Mouse (Mus musculus) E14TG2a.4 (cell line): ENCODE measurements around the gene Wdfy3.
A peak's percentile ranks its signal among the peaks of the same experiment; 100 is the strongest.

Source experiments
- H3K27me3 ChIP-seq: 2 replicates; pipeline ENCODE4 v1.6.1; 2014; ENCODE audit warnings: low read length, control low read depth; ENCODE audit not compliant: insufficient read depth
- H3K36me3 ChIP-seq: 2 replicates; pipeline ENCODE4 v1.6.1; 2014; ENCODE audit warnings: low read length, control low read depth; ENCODE audit not compliant: insufficient read depth
- H3K4me1 ChIP-seq: replicated peaks from 2 replicates; pipeline ENCODE4 v1.6.1; 2014; ENCODE audit warnings: low read depth, low read length, control low read depth
- H3K4me3 ChIP-seq: replicated peaks from 2 replicates; pipeline ENCODE4 v1.5.1; 2014; ENCODE audit warnings: mild to moderate bottlenecking, low read length
- H3K9me3 ChIP-seq: 2 replicates; pipeline ENCODE4 v1.6.1; 2014; ENCODE audit warnings: low read length, control low read depth
- CTCF ChIP-seq: conservative IDR thresholded peaks from 2 replicates; pipeline ENCODE4 v1.5.1; 2014; ENCODE audit warnings: low read length
- NANOG ChIP-seq: IDR thresholded peaks from 2 replicates; pipeline ENCODE4 v1.6.1; 2014; ENCODE audit warnings: borderline replicate concordance, low read length, mixed read lengths
- POU5F1 ChIP-seq: IDR thresholded peaks from 2 replicates; pipeline ENCODE4 v1.6.1; 2014; ENCODE audit warnings: low read length, borderline replicate concordance

The Wdfy3 gene

GRCm38 (mm10) chr5:102066458-102066857 is 3.3 kb downstream of the Wdfy3 start:
- TF ChIP-seq POU5F1 (no peak), CTCF (no peak), NANOG (no peak)
- H3K4me1 ChIP-seq = peaks cover 71% of the 10 kb centered on the region
- H3K9me3 ChIP-seq = no peaks in the 10 kb centered on the region
- no peaks in the 10 kb centered on the region for H3K36me3 ChIP-seq
- no peaks in the 10 kb centered on the region for H3K27me3 ChIP-seq
- no peak overlapping the region for H3K4me3 ChIP-seq

GRCm38 (mm10) chr5:102063013-102063752 is 6.5 kb downstream of the Wdfy3 start:
- no peaks in the 10 kb centered on the region for H3K9me3 ChIP-seq
- H3K36me3 ChIP-seq = no peaks in the 10 kb centered on the region
- no peaks in the 10 kb centered on the region for H3K27me3 ChIP-seq
- peak overlapping the region; percentile 37 for H3K4me3 ChIP-seq
- H3K4me1 ChIP-seq = peaks cover 58% of the 10 kb centered on the region
- TF ChIP-seq CTCF = no peak
- TF ChIP-seq POU5F1 = no peak
- TF ChIP-seq NANOG = no peak

- Histone ChIP-seq H3K36me3 (no peaks in the 10 kb centered on the region), H3K27me3 (no peaks in the 10 kb centered on the region), H3K4me1 (peaks cover 59% of the 10 kb centered on the region), H3K9me3 (no peaks in the 10 kb centered on the region), H3K4me3 (no peak overlapping the region)
- TF ChIP-seq POU5F1 = no peak
- no peak for TF ChIP-seq NANOG
- TF ChIP-seq CTCF = no peak
These were observed 7.9 kb downstream of the Wdfy3 start for GRCm38 (mm10) chr5:102061816-102062215.

GRCm38 (mm10) chr5:102055946-102056345 is 13.8 kb downstream of the Wdfy3 start:
- TF ChIP-seq CTCF = no peak
- TF ChIP-seq NANOG = no peak
- no peak for TF ChIP-seq POU5F1

GRCm38 (mm10) chr5:102055130-102055641 is 14.5 kb downstream of the Wdfy3 start:
- TF ChIP-seq POU5F1 (no peak), CTCF (no peak), NANOG (no peak; the same call in 1 of the 2 replicates)
- peaks cover 67% of the 10 kb centered on the region for H3K4me1 ChIP-seq
- no peaks in the 10 kb centered on the region for H3K27me3 ChIP-seq

More at GRCm38 (mm10) chr5:102055946-102056345, 13.8 kb downstream of the Wdfy3 start:
- Histone ChIP-seq H3K4me1 (peaks cover 69% of the 10 kb centered on the region), H3K9me3 (peaks cover 12% of the 10 kb centered on the region), H3K4me3 (peak overlapping the region; percentile 61), H3K27me3 (no peaks in the 10 kb centered on the region), H3K36me3 (0 out of 2 replicates have a peak, but pooled peaks cover under 1% of the 10 kb centered on the region)

GRCm38 (mm10) chr5:102054511-102055093 is 15.1 kb downstream of the Wdfy3 start:
- Histone ChIP-seq H3K36me3 (0 out of 2 replicates have a peak, but pooled peaks cover 10% of the 10 kb centered on the region), H3K27me3 (no peaks in the 10 kb centered on the region), H3K4me3 (peak overlapping the region; percentile 61), H3K9me3 (peaks cover 23% of the 10 kb centered on the region), H3K4me1 (peaks cover 67% of the 10 kb centered on the region)
- no peak for TF ChIP-seq POU5F1
- TF ChIP-seq CTCF = no peak
- TF ChIP-seq NANOG = no peak

More at GRCm38 (mm10) chr5:102055130-102055641, 14.5 kb downstream of the Wdfy3 start:
- Histone ChIP-seq H3K36me3 (0 out of 2 replicates have a peak, but pooled peaks cover 7% of the 10 kb centered on the region), H3K9me3 (peaks cover 19% of the 10 kb centered on the region), H3K4me3 (peak overlapping the region; percentile 61)

GRCm38 (mm10) chr5:102052906-102053305 is 16.8 kb downstream of the Wdfy3 start:
- Histone ChIP-seq H3K27me3 (no peaks in the 10 kb centered on the region), H3K9me3 (peaks cover 35% of the 10 kb centered on the region), H3K4me3 (peak overlapping the region; percentile 54), H3K36me3 (peaks cover 15% of the 10 kb centered on the region; the same call in 1 of the 2 replicates), H3K4me1 (peaks cover 73% of the 10 kb centered on the region)
- TF ChIP-seq POU5F1 (no peak), CTCF (no peak), NANOG (no peak)

- TF ChIP-seq POU5F1 = no peak
- peaks cover 35% of the 10 kb centered on the region for H3K9me3 ChIP-seq
These were observed 17.3 kb downstream of the Wdfy3 start for GRCm38 (mm10) chr5:102052465-102052864.

More at GRCm38 (mm10) chr5:102052465-102052864, 17.3 kb downstream of the Wdfy3 start:
- peaks cover 15% of the 10 kb centered on the region; the same call in 1 of the 2 replicates for H3K36me3 ChIP-seq
- peaks cover 71% of the 10 kb centered on the region for H3K4me1 ChIP-seq
- H3K4me3 ChIP-seq = peak overlapping the region; percentile 54
- no peaks in the 10 kb centered on the region for H3K27me3 ChIP-seq
